Mouse (Mus musculus) stomach, postnatal 0 days (tissue): Measurements from ENCODE around the gene Eml1. TPM values are rescaled to one million over a fixed set of nuclear protein-coding genes. Genes with fewer than 3 reads are reported as not detected.

Experiments used
- ATAC-seq: fragments of 200-750 bp; cut with Nextera tagmentation; 2 replicates; pipeline ENCODE4 v1.8.0; 2017; ENCODE audit not compliant: low FRiP score, low TSS enrichment
- DNase-seq: peaks from one replicate; pipeline ENCODE4 v3.0.0-alpha.2; 2016; ENCODE audit warnings: low spot score
- H3K27ac ChIP-seq: fragments of 300-500 bp; sonication (generic); replicated peaks from 2 replicates; pipeline ENCODE4 v1.5.1; 2014; ENCODE audit warnings: mild to moderate bottlenecking, control low read depth
- H3K27me3 ChIP-seq: fragments of 300-500 bp; sonication (generic); 2 replicates; pipeline ENCODE4 v1.6.1; 2014; ENCODE audit warnings: low read length; ENCODE audit not compliant: control insufficient read depth, insufficient read depth
- H3K36me3 ChIP-seq: fragments of 300-500 bp; sonication (generic); 2 replicates; pipeline ENCODE4 v1.6.1; 2014; ENCODE audit warnings: low read length, mixed read lengths; ENCODE audit not compliant: control insufficient read depth, insufficient read depth
- H3K4me1 ChIP-seq: fragments of 300-500 bp; sonication (generic); replicated peaks from 2 replicates; pipeline ENCODE4 v1.6.1; 2014; ENCODE audit warnings: antibody characterized with exemption; ENCODE audit not compliant: control insufficient read depth, insufficient read depth
- H3K4me2 ChIP-seq: fragments of 300-500 bp; sonication (generic); replicated peaks from 2 replicates; pipeline ENCODE4 v1.6.1; 2014; ENCODE audit warnings: low read depth, mild to moderate bottlenecking, control low read depth, moderate library complexity
- H3K4me3 ChIP-seq: fragments of 300-500 bp; sonication (generic); 2 replicates; pipeline ENCODE4 v1.5.1; 2014; ENCODE audit warnings: low read depth, low read length, control low read depth
- H3K9ac ChIP-seq: fragments of 300-500 bp; sonication (generic); 2 replicates; pipeline ENCODE4 v1.6.1; 2014; ENCODE audit warnings: mild to moderate bottlenecking, low read length, control low read depth, mixed read lengths
- H3K9me3 ChIP-seq: fragments of 300-500 bp; sonication (generic); 2 replicates; pipeline ENCODE4 v1.6.1; 2016; ENCODE audit warnings: low read length; ENCODE audit not compliant: control insufficient read depth
- CTCF ChIP-seq: IDR thresholded peaks from 2 replicates; pipeline ENCODE4 v1.5.1; 2016; ENCODE audit warnings: antibody characterized with exemption, low read depth, mild to moderate bottlenecking, moderate library complexity
- EP300 ChIP-seq: optimal IDR thresholded peaks from 2 replicates; pipeline ENCODE3; 2016; ENCODE audit warnings: antibody characterized with exemption
- WGBS: fragments of 180-500 bp; shearing (Covaris S2); extraction: QIAGEN DNeasy Blood & Tissue Kit; methylation state at CpG from one replicate; pipeline ENCODE4 v1.1.7; 2014; 5-methylcytosine and 5-hydroxymethylcytosine counted together
- polyA plus RNA-seq: library from polyadenylated mRNA; unstranded; fragments of >200 nt; fragmentation: Nextera tagmentation; extraction: Ambion mirVana; gene quantifications from 2 replicates; pipeline ENCODE4 v1.2.1, GENCODE M21; 2015

Eml1 gene
- polyA plus RNA-seq, 1 experiment from 2014 or later: 53.8 TPM

- Histone ChIP-seq H3K27me3 (no peaks in the 10 kb centered on the region), H3K9ac (no peak overlapping the region), H3K36me3 (no peaks in the 10 kb centered on the region), H3K27ac (no peak overlapping the region), H3K9me3 (no peaks in the 10 kb centered on the region), H3K4me2 (no peak overlapping the region), H3K4me1 (peaks cover 4% of the 10 kb centered on the region), H3K4me3 (no peak overlapping the region)
- TF ChIP-seq EP300: no peak
- TF ChIP-seq CTCF: no peak
- DNase-seq (no peak), ATAC-seq (no peak)
- 68% methylated on average over 2 of the region's 2 CpGs for WGBS
Measured at GRCm38 (mm10) chr12:108367909-108368308, 2.8 kb upstream of the Eml1 start.

DNA sequence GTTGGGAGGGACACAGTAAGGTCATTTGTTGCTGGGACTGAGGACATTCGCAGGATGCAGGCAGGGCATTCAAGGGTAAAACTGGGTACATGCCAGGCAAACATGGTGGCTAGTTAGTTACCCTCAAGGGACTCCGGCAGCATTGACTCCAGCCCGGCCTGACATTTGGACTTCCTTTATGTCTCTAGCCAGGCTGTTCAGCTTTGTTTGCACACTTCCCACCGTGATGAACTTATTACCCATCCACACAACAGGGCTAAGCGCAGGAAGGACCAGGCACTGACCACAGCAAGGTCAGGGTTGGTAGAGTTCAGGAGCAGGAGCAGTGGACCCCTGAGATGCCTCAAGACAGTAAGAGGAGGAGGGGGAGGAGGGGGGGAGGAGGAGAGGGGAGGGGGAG is 1.8 kb upstream of the Eml1 start:
- Histone ChIP-seq H3K4me1 (peaks cover 4% of the 10 kb centered on the region), H3K9me3 (no peaks in the 10 kb centered on the region), H3K27ac (no peak overlapping the region), H3K4me3 (no peak overlapping the region), H3K27me3 (no peaks in the 10 kb centered on the region), H3K4me2 (no peak overlapping the region), H3K36me3 (no peaks in the 10 kb centered on the region), H3K9ac (no peak overlapping the region)
- DNase-seq (no peak), ATAC-seq (no peak)
- WGBS: 53% methylated on average over 5 of the region's 5 CpGs
- no peak for TF ChIP-seq EP300
- no peak for TF ChIP-seq CTCF

GRCm38 (mm10) chr12:108371429-108371765 is 640 bp downstream of the Eml1 start:
- Histone ChIP-seq H3K4me1 (peaks cover 4% of the 10 kb centered on the region), H3K27me3 (no peaks in the 10 kb centered on the region), H3K4me3 (peak overlapping the region; percentile 32), H3K36me3 (no peaks in the 10 kb centered on the region), H3K9ac (peak overlapping the region; percentile 62), H3K9me3 (no peaks in the 10 kb centered on the region), H3K4me2 (peak overlapping the region; percentile 55), H3K27ac (peak overlapping the region; percentile 97)
- WGBS: 56% methylated on average over 6 of the region's 6 CpGs
- TF ChIP-seq EP300 (no peak), CTCF (no peak)
- ATAC-seq: peak; percentile 41
- peak; percentile 51 for DNase-seq

- H3K4me1 ChIP-seq: peaks cover 4% of the 10 kb centered on the region
Measured at GRCm38 (mm10) chr12:108372241-108372640, 1.5 kb downstream of the Eml1 start.

DNA sequence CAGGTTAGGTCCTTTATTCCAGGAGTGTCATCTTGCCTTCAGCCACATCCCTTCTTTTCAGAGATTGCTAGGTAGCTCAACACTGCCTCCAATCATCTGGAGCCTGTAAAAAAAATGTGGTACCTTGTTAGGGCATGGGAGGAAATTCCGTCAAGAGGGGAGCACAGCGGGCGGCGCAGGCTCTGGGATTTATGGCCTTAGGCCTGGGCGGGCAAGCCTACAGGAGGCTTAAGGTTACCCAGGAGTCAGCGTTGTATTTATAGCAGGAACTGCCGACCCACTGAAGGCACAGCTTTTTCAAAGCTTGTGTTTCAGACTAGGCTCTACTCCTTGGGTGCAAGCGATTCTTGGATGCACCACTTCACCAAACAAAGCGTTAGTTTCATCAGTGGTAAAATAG is 2.9 kb downstream of the Eml1 start:
- Histone ChIP-seq H3K4me1 (peaks cover 4% of the 10 kb centered on the region), H3K36me3 (no peaks in the 10 kb centered on the region), H3K9ac (no peak overlapping the region), H3K27ac (peak overlapping the region; percentile 97), H3K27me3 (no peaks in the 10 kb centered on the region), H3K4me2 (no peak overlapping the region), H3K4me3 (no peak overlapping the region), H3K9me3 (no peaks in the 10 kb centered on the region)
- 58% methylated on average over 9 of the region's 9 CpGs for WGBS
- ATAC-seq (no peak), DNase-seq (no peak)
- TF ChIP-seq EP300: no peak
- no peak for TF ChIP-seq CTCF

More at GRCm38 (mm10) chr12:108372241-108372640, 1.5 kb downstream of the Eml1 start:
- DNase-seq (no peak), ATAC-seq (no peak)
- Histone ChIP-seq H3K27me3 (no peaks in the 10 kb centered on the region), H3K9me3 (no peaks in the 10 kb centered on the region), H3K27ac (peak overlapping the region; percentile 97), H3K4me3 (no peak overlapping the region), H3K36me3 (no peaks in the 10 kb centered on the region), H3K9ac (no peak overlapping the region), H3K4me2 (peak overlapping the region; percentile 55)
- no peak for TF ChIP-seq CTCF
- TF ChIP-seq EP300: no peak
- 77% methylated on average over 17 of the region's 17 CpGs for WGBS

- no peak overlapping the region for H3K4me3 ChIP-seq
- ATAC-seq: no peak
- H3K4me2 ChIP-seq: no peak overlapping the region
- no peak for TF ChIP-seq CTCF
- no peak for TF ChIP-seq EP300
- no peaks in the 10 kb centered on the region for H3K27me3 ChIP-seq
- no peaks in the 10 kb centered on the region for H3K36me3 ChIP-seq
- H3K9me3 ChIP-seq: no peaks in the 10 kb centered on the region
- 80% methylated on average over 8 of the region's 8 CpGs for WGBS
- peak overlapping the region; percentile 18; the same call in 1 of the 2 replicates for H3K9ac ChIP-seq
- H3K4me1 ChIP-seq: peaks cover 4% of the 10 kb centered on the region
- no peak for DNase-seq
- H3K27ac ChIP-seq: no peak overlapping the region; the same call in 1 of the 2 replicates
Measured at GRCm38 (mm10) chr12:108374689-108375088, 3.9 kb downstream of the Eml1 start.
